Mouse (Mus musculus) thymus, postnatal 25 days (tissue): ENCODE results near the gene Pknox1.

Source experiments
- DNase-seq: peaks from one replicate; pipeline ENCODE4 v3.0.0; 2022

The Pknox1 gene

GRCm38 (mm10) chr17:31655366-31655765 is 90.8 kb downstream of the Pknox1 start:
- DNase-seq: no peak

DNA sequence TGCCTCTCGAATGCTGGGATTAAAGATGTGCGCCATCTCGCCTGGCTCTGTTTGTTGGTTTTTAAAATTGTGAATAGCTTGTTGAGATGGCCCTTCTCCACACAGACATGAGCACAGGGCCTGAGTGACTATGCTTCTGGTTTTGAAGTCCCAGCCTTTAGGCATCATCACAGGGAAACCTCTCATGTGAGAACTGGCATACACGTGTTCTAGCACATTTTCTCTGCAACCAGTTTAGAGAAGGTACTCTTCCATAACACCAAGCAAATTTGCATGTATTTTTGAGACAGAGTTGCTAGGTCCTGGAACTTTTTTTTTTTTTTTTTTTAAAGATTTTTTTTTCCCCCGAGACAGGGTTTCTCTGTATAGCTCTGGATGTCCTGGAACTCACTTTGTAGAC is 92.1 kb downstream of the Pknox1 start:
- no peak for DNase-seq
